Mouse (Mus musculus) embryonic fibroblast, embryonic 13.5 days (primary cell): ENCODE results near the gene Thyn1.
A peak's percentile ranks its signal among the peaks of the same experiment; 100 is the strongest.

Experiments
- CTCF ChIP-seq: IDR thresholded peaks from 2 replicates; pipeline ENCODE4 v1.5.1; 2011; ENCODE audit warnings: mild to moderate bottlenecking, control low read depth, low read length, moderate library complexity, borderline replicate concordance; ENCODE audit not compliant: insufficient read depth
- POLR2A ChIP-seq: IDR thresholded peaks from 2 replicates; pipeline ENCODE4 v1.6.1; 2011; ENCODE audit warnings: low read depth, mild to moderate bottlenecking, control low read depth, low read length, moderate library complexity

DNA sequence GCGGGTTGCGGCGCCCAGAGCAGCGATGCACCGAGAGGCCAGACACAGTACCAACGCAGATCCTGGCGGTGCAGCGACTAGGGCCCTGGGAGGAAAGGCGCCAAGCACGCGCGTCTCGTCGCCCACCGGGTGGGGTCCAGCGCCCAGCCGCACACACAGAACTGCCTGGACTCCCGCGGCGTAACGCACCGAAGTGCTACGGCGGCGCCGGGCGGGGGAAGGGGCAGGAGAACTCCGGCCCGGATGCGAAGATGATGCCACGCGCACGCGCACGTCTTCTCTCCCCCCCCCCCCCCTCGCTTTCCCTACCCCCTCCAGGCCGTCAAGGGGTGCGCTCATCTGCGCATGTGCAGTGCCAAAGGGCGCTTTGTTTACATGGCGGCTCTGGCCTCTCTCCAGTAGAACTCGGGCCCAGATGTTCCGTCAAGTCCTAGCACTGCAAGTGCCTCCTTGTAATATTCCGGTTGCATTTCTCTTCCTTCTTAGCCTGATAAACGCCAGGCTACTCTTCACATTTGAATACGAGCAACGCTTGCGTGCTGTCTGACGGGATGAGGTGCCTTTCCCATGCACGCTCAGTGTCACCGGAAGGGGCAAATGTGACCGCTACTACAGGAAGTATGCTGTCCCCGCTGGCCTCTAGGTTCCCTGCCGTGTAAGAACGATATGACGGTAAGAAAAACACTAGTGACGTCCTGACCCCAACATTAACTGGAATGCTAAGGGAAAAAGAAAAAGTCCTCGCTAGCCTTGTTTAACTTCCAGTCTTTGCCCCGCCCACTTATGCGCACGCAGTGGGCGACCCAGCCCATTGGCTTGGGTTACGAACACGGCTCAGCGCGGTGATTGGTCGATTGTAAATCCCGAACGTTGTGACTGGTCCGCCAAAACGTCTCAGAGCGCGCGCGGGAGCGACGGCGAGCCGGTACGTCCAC lies 30.6 kb downstream of the Thyn1 start, which contains the start of the genes Vps26b and Ncapd3:
- TF ChIP-seq POLR2A (peak; percentile 91), CTCF (no peak)
